Mouse (Mus musculus): ENCODE measurements around the gene Cox19. TPM values are rescaled to one million over a fixed set of nuclear protein-coding genes. Genes with fewer than 3 reads are reported as not detected.

Gene Cox19
- total and polyA plus RNA-seq, 2 experiments from 2014 or later: 88.6 to 123 TPM

GRCm38 (mm10) chr5:139379771-139380384 lies 28.7 kb upstream of the Cox19 start:
- H3K4me2 ChIP-seq (ENCODE audit: low read depth, low read length): peak overlapping the region; percentile 83
- peak overlapping the region; percentile 99 for H3K27ac ChIP-seq (ENCODE audit: low read depth)
- peak overlapping the region; percentile 85 for H3K4me3 ChIP-seq (ENCODE audit: low read depth, low read length)
- ATAC-seq (ENCODE audit: insufficient read depth, low read depth) (no peak), DNase-seq (ENCODE audit: low spot score) (no peak)
- peak overlapping the region; percentile 84; the same call in 1 of the 2 replicates for H3K9ac ChIP-seq (replicated peaks; ENCODE audit: low read depth, low read length)
- 14% methylated on average over 8 of the region's 8 CpGs for WGBS
- no peaks in the 10 kb centered on the region for H3K36me3 ChIP-seq (replicated peaks; ENCODE audit: control insufficient read depth, insufficient read depth, low read length)
- no peaks in the 10 kb centered on the region for H3K9me3 ChIP-seq (replicated peaks; ENCODE audit: control insufficient read depth, low read length)
- H3K4me1 ChIP-seq (ENCODE audit: control insufficient read depth, insufficient read depth): peaks cover 81% of the 10 kb centered on the region
- TF ChIP-seq EP300 (IDR thresholded peaks at IDR 0.05; ENCODE audit: low read depth): no peak
- no peak for TF ChIP-seq CTCF (IDR thresholded peaks at IDR 0.05; ENCODE audit: low read depth)
- H3K27me3 ChIP-seq (ENCODE audit: control insufficient read depth, insufficient read depth, low read length): no peaks in the 10 kb centered on the region

GRCm38 (mm10) chr5:139378986-139379629 lies 27.9 kb upstream of the Cox19 start:
- peaks cover 73% of the 10 kb centered on the region for H3K4me1 ChIP-seq (ENCODE audit: control insufficient read depth, insufficient read depth)
- H3K9ac ChIP-seq (replicated peaks; ENCODE audit: low read depth, low read length): 0 out of 2 replicates have a peak overlapping the region, but pooled peaks have one; percentile 18

GRCm38 (mm10) chr5:139378271-139378556 lies 27.0 kb upstream of the Cox19 start:
- Histone ChIP-seq H3K36me3 (replicated peaks; ENCODE audit: control insufficient read depth, insufficient read depth, low read length) (no peaks in the 10 kb centered on the region), H3K27ac (ENCODE audit: low read depth) (peak overlapping the region; percentile 99), H3K4me1 (ENCODE audit: control insufficient read depth, insufficient read depth) (peaks cover 64% of the 10 kb centered on the region), H3K4me2 (ENCODE audit: low read depth, low read length) (peak overlapping the region; percentile 83; the same call in 1 of the 2 replicates), H3K27me3 (ENCODE audit: control insufficient read depth, insufficient read depth, low read length) (no peaks in the 10 kb centered on the region), H3K4me3 (ENCODE audit: low read depth, low read length) (no peak overlapping the region), H3K9me3 (replicated peaks; ENCODE audit: control insufficient read depth, low read length) (no peaks in the 10 kb centered on the region), H3K9ac (replicated peaks; ENCODE audit: low read depth, low read length) (0 out of 2 replicates have a peak overlapping the region, but pooled peaks have one; percentile 2)
- no peak for TF ChIP-seq EP300 (IDR thresholded peaks at IDR 0.05; ENCODE audit: low read depth)
- WGBS: 56% methylated on average over 7 of the region's 7 CpGs
- no peak for DNase-seq (ENCODE audit: low spot score)
- ATAC-seq (ENCODE audit: insufficient read depth, low read depth): no peak

More at GRCm38 (mm10) chr5:139378986-139379629, 27.9 kb upstream of the Cox19 start:
- Histone ChIP-seq H3K27me3 (ENCODE audit: control insufficient read depth, insufficient read depth, low read length) (no peaks in the 10 kb centered on the region), H3K27ac (ENCODE audit: low read depth) (peak overlapping the region; percentile 99), H3K9me3 (replicated peaks; ENCODE audit: control insufficient read depth, low read length) (no peaks in the 10 kb centered on the region), H3K4me3 (ENCODE audit: low read depth, low read length) (no peak overlapping the region), H3K4me2 (ENCODE audit: low read depth, low read length) (peak overlapping the region; percentile 83), H3K36me3 (replicated peaks; ENCODE audit: control insufficient read depth, insufficient read depth, low read length) (no peaks in the 10 kb centered on the region)
- WGBS: 11% methylated on average over 21 of the region's 21 CpGs
- DNase-seq (ENCODE audit: low spot score) (peak; percentile 86), ATAC-seq (ENCODE audit: insufficient read depth, low read depth) (peak; percentile 61)
- TF ChIP-seq CTCF (IDR thresholded peaks at IDR 0.05; ENCODE audit: low read depth) (no peak), EP300 (IDR thresholded peaks at IDR 0.05; ENCODE audit: low read depth) (no peak; the same call in 1 of the 2 replicates)

DNA sequence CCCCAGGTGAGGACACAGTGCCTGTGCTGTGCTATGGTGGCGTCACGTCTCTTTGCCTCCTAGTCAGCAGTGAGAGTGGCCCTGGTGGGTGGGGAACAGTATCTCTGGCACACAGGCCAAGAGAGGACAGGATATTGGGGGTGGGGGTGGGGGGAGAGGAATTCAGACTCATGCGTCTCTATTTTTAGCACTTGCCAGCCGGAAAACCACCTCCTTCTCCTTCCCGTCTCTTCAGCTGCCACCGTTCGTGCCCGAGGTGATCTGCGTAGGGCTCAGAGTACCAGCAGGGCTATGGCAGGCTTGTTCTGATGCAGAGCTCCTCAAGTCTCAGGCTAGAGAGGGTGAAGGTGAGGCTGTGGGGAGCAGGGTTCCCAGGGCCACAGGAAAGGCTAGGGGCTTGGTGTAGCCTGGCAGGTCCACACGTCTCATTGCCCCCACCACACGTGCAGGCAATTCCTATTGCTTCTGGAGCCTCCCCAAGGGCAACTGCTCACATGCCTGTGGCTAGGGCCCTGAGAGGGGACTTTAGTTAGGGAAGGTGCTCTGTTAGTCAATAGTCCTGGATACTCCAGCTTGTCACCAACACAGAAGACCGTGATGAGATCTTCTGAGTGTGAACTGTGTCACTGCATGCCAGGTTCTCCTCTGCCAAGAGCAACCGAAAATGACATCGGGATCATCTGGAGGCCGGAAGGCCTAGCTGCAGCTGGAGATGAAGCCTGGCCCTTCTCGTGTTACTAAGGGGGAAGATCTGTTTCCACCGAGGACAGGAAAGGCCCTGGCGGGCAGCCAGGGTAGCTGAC lies 26.5 kb upstream of the Cox19 start, which contains the start of gene Gpr146:
Gene Gpr146, plus strand, starts transcription at position 230 of the 803 bp plus-strand sequence.
- H3K4me3 ChIP-seq (ENCODE audit: low read depth, low read length): no peak within 1 kb of the TSS
- peak within 1 kb of the TSS; percentile 2; the same call in 1 of the 2 replicates for H3K9ac ChIP-seq (replicated peaks; ENCODE audit: low read depth, low read length)
- DNase-seq (ENCODE audit: low spot score): peak; percentile 81
- no peaks in the 10 kb centered on the region for H3K9me3 ChIP-seq (replicated peaks; ENCODE audit: control insufficient read depth, low read length)
- H3K36me3 ChIP-seq (replicated peaks; ENCODE audit: control insufficient read depth, insufficient read depth, low read length): no peaks in the 10 kb centered on the region
- H3K4me2 ChIP-seq (ENCODE audit: low read depth, low read length): peak within 1 kb of the TSS; percentile 83
- TF ChIP-seq CTCF (IDR thresholded peaks at IDR 0.05; ENCODE audit: low read depth): no peak
- TF ChIP-seq EP300 (IDR thresholded peaks at IDR 0.05; ENCODE audit: low read depth): peak; percentile 70
- ATAC-seq (ENCODE audit: insufficient read depth, low read depth): peak; percentile 52
- WGBS: 4% methylated on average over 18 of the region's 18 CpGs
- H3K27me3 ChIP-seq (ENCODE audit: control insufficient read depth, insufficient read depth, low read length): no peaks in the 10 kb centered on the region
- peak within 1 kb of the TSS; percentile 99 for H3K27ac ChIP-seq (ENCODE audit: low read depth)
- peaks cover 64% of the 10 kb centered on the region for H3K4me1 ChIP-seq (ENCODE audit: control insufficient read depth, insufficient read depth)

DNA sequence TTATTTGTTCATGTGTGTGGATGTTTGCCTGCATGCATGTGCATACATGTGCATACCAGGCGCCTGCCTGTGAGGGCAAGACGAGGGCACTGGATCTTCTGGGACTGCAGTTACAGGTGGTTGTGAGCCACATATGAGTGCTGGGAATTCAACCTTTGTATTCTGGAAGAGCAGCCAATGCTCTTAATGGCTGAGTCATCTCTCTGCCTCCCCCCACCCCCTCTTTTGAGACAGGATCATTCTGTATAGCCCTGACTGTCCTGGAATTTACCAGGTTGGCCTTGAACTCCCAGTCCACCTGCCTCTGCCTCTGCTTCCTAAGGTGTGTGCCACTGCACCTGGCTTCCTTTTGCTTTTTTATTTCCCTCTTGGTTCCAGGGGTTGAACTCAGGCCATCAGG lies 23.6 kb upstream of the Cox19 start:
- Histone ChIP-seq H3K27ac (ENCODE audit: low read depth) (no peak overlapping the region), H3K4me1 (ENCODE audit: control insufficient read depth, insufficient read depth) (peaks cover 65% of the 10 kb centered on the region), H3K4me3 (ENCODE audit: low read depth, low read length) (no peak overlapping the region), H3K9me3 (replicated peaks; ENCODE audit: control insufficient read depth, low read length) (no peaks in the 10 kb centered on the region), H3K9ac (replicated peaks; ENCODE audit: low read depth, low read length) (no peak overlapping the region), H3K36me3 (replicated peaks; ENCODE audit: control insufficient read depth, insufficient read depth, low read length) (no peaks in the 10 kb centered on the region), H3K27me3 (ENCODE audit: control insufficient read depth, insufficient read depth, low read length) (no peaks in the 10 kb centered on the region), H3K4me2 (ENCODE audit: low read depth, low read length) (no peak overlapping the region)
- DNase-seq (ENCODE audit: low spot score) (no peak), ATAC-seq (ENCODE audit: insufficient read depth, low read depth) (no peak)
- 93% methylated on average over 2 of the region's 2 CpGs for WGBS
- TF ChIP-seq CTCF (IDR thresholded peaks at IDR 0.05; ENCODE audit: low read depth) (no peak), EP300 (IDR thresholded peaks at IDR 0.05; ENCODE audit: low read depth) (no peak)

All from heart, postnatal 0 days (tissue).